Mouse (Mus musculus): Measurements from ENCODE around the gene Stk24. TPM values are rescaled to one million over a fixed set of nuclear protein-coding genes. Genes with fewer than 3 reads are reported as not detected.

The Stk24 gene
- total RNA-seq, 2 experiments from 2014 or later = 26.1 to 28.9 TPM

GRCm38 (mm10) chr14:121238727-121239126, 141.1 kb downstream of the Stk24 start:
- intact Hi-C loops (cut with DNase I) = no loop called here
- DNase-seq = no peak

GRCm38 (mm10) chr14:121236736-121237135, 143.1 kb downstream of the Stk24 start:
- intact Hi-C loops (cut with DNase I) = no loop called here
- no peak for DNase-seq

Other genes with a start within 250 kb of the Stk24 start
- gene Slc15a1, start 125.2 kb upstream of the Stk24 start, total RNA-seq (2021) = not detected